Mouse (Mus musculus) embryonic fibroblast, embryonic 13.5 days (primary cell): ENCODE measurements around the gene Thoc6.

ENCODE experiments used
- CTCF ChIP-seq: IDR thresholded peaks from 2 replicates; pipeline ENCODE4 v1.5.1; 2011; ENCODE audit warnings: mild to moderate bottlenecking, control low read depth, low read length, moderate library complexity, borderline replicate concordance; ENCODE audit not compliant: insufficient read depth
- POLR2A ChIP-seq: IDR thresholded peaks from 2 replicates; pipeline ENCODE4 v1.6.1; 2011; ENCODE audit warnings: low read depth, mild to moderate bottlenecking, control low read depth, low read length, moderate library complexity

DNA sequence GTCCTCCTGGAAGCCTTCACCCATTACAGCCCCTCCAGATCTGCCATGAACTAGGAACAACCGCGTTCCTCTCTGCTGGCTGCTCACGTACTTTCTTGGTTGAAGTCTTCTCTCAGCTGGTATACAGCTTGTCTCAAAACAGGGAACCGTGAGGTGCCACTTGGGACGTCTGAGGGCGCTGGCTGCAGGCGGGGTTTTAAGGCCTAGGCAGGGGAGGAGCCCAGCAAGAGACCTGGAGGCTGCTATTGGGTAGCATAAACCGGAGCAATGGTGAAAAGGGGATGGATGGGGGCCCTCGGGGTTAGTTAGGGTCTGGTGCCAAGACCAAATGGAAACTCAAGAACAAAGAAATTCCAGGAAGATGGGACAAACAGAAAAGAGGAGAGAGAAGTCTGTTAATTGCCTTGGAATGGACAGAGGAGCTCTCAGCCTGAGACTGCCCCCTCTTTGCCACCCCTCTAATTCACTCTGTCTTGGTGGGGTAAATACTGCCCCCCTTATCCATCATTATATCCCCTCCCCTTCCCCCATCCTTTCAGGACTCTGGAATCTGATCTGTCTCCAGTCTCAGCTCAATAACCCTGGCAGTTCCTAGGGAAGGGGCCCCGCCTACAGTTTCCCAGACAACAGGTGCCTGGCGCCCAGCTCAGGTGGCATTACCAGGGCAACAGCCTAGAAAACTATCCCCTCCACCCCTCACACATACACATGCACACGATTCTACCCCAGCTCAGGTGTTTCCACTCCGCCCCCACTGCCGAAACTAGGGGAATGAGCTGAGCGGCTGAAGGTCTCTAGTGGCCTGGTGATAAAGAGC lies 10.4 kb upstream of the Thoc6 start, which contains the start of gene Cldn9:
- TF ChIP-seq POLR2A: no peak
- no peak for TF ChIP-seq CTCF
